Mouse (Mus musculus) forebrain, embryonic 10.5 days (tissue): ENCODE data around the gene Katnal1. TPM values are rescaled to one million over a fixed set of nuclear protein-coding genes. Genes with fewer than 3 reads are reported as not detected.

Experiments used
- DNase-seq: peaks from one replicate; pipeline ENCODE4 v3.0.0-alpha.2; 2017; ENCODE audit warnings: low spot score; ENCODE audit errors: extremely low spot score
- H3K27ac ChIP-seq: fragments of 300-500 bp; sonication (generic); 2 replicates; pipeline ENCODE4 v1.5.1; 2016; ENCODE audit warnings: mild to moderate bottlenecking
- H3K27me3 ChIP-seq: fragments of 300-500 bp; sonication (generic); 2 replicates; pipeline ENCODE4 v1.6.1; 2016; ENCODE audit warnings: mild to moderate bottlenecking; ENCODE audit not compliant: poor library complexity, severe bottlenecking
- H3K36me3 ChIP-seq: fragments of 300-500 bp; sonication (generic); replicated peaks from 2 replicates; pipeline ENCODE4 v1.6.1; 2016; ENCODE audit warnings: mild to moderate bottlenecking, moderate library complexity
- H3K4me1 ChIP-seq: fragments of 300-500 bp; sonication (generic); 2 replicates; pipeline ENCODE4 v1.6.1; 2016
- H3K4me3 ChIP-seq: fragments of 300-500 bp; sonication (generic); 2 replicates; pipeline ENCODE4 v1.5.1; 2016; ENCODE audit warnings: mild to moderate bottlenecking, moderate library complexity
- H3K9me3 ChIP-seq: fragments of 300-500 bp; sonication (generic); 2 replicates; pipeline ENCODE4 v1.6.1; 2016; ENCODE audit warnings: mild to moderate bottlenecking, moderate library complexity
- WGBS: fragments of 180-500 bp; shearing (Covaris S2); methylation state at CpG from one replicate; pipeline ENCODE4 v1.1.7; 2016; 5-methylcytosine and 5-hydroxymethylcytosine counted together
- polyA plus RNA-seq: library from polyadenylated mRNA; unstranded; fragments of >200 nt; fragmentation: Nextera tagmentation; extraction: Ambion mirVana; gene quantifications from 2 replicates; pipeline ENCODE4 v1.2.1, GENCODE M21; 2016

The Katnal1 gene
- polyA plus RNA-seq, 1 experiment from 2014 or later = 22.9 TPM

DNA sequence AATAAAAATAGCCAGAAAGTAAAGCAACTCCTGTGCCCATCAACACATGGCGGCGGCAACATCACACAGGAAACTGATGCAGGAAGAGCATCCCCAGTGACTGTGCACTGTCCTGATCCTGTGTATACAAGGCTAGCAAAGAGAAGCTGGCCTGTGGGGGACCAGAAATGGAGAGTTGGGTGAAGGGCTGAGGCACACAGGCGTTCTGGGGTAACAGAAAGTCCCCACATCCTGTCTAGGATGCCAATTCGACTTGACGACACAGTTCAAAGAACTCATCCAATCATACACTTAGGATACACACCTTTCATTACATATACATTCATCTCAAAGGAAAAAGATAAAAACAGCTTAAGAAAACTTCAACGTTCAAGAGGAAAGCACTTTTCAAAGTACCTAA, 41.1 kb downstream of the Katnal1 start:
- no peak for DNase-seq
- peaks cover 7% of the 10 kb centered on the region; the same call in 1 of the 2 replicates for H3K9me3 ChIP-seq
- no peak overlapping the region for H3K4me3 ChIP-seq
- WGBS = 91% methylated on average over 6 of the region's 6 CpGs
- peaks cover 79% of the 10 kb centered on the region for H3K36me3 ChIP-seq
- no peak overlapping the region for H3K27ac ChIP-seq
- H3K27me3 ChIP-seq = no peaks in the 10 kb centered on the region
- peaks cover 10% of the 10 kb centered on the region for H3K4me1 ChIP-seq

DNA sequence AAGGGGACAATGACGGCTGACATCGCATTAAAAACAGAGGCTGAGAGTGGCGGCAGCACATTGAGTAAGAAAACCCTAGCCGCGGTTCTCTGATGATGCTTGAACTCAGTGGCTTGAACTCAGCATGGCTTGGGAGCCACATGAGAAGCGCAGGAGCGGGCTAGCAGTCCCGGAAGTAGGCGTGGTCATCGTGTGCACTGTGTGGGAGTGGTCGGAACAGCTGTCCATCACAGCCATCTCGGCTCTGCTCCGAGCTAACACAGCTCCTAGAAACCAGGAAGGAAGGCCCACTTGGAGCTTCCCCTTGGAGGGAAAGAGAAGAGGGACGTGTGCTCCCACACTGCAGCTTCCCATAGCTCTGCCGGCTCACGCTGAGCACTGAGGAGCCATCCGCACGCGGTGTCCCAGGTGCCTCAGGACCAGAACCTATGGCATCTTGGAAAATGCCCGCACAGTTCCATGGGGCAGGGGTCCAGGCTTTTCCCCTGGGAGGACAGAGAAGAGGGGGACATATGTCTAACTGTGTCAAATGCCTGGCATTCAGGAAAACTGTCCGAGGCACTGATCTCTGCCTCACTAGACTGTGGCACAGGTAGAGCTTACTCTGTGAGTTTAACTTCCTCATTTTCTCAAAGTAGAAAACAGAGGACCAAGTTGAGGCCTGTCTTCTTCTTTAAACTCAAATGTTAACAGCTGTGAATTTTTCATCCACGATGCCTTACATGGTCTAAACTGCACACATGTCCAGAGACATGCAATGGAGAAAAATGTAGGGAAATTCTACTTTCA, 43.1 kb downstream of the Katnal1 start:
- Histone ChIP-seq H3K27me3 (no peaks in the 10 kb centered on the region), H3K4me3 (peak overlapping the region; percentile 34), H3K36me3 (peaks cover 64% of the 10 kb centered on the region), H3K4me1 (peaks cover 10% of the 10 kb centered on the region), H3K9me3 (peaks cover 7% of the 10 kb centered on the region; the same call in 1 of the 2 replicates), H3K27ac (peak overlapping the region; percentile 80)
- DNase-seq = peak; percentile 71
- 37% methylated on average over 22 of the region's 22 CpGs for WGBS

DNA sequence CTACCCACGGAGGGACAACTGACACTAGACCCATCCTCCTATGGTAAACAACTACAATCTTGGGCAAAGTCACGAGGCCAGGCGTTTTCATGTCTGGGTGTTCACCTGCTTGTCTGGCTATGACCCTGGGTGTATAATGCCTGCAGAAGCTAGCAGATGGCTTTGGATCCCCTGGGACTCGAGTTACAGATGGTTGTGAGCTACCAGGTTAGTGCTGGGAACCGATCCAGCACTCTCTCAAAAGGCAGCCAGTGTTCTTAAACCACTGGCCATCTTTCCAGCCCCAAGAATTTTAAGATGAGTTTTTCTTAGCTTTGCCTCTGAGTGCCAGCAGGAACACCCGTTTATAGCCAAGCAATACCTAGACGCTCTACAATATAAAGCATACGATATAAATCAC, 45.4 kb downstream of the Katnal1 start:
- peaks cover 10% of the 10 kb centered on the region for H3K4me1 ChIP-seq
- 88% methylated on average over 8 of the region's 8 CpGs for WGBS
- peaks cover 6% of the 10 kb centered on the region; the same call in 1 of the 2 replicates for H3K9me3 ChIP-seq
- H3K27ac ChIP-seq = no peak overlapping the region
- no peaks in the 10 kb centered on the region for H3K27me3 ChIP-seq
- peaks cover 60% of the 10 kb centered on the region for H3K36me3 ChIP-seq
- H3K4me3 ChIP-seq = no peak overlapping the region
- DNase-seq = no peak

DNA sequence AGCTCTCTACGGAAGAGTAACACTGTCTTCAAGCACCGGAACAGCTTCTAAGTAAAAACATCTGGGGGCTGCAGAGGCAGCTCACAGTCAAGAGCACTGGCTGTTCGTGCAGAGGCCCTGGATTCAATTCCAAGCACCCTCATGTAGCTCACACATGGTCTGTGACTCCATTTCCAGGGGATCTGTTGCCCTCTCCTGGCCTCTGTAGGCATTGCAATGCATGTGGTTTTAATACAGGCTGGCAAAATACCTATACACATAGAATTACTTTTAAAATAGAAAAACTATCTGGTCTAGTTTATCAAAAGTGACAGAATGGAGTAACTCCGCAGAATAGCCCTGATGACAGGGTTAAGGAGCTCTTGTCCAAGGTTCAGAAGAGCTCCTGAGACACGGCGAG, 49.9 kb downstream of the Katnal1 start:
- DNase-seq = no peak
- peaks cover 74% of the 10 kb centered on the region for H3K36me3 ChIP-seq
- WGBS = 83% methylated on average over 6 of the region's 6 CpGs
- no peak overlapping the region for H3K27ac ChIP-seq
- H3K4me3 ChIP-seq = no peak overlapping the region
- H3K9me3 ChIP-seq = peaks cover 6% of the 10 kb centered on the region; the same call in 1 of the 2 replicates
- H3K4me1 ChIP-seq = no peaks in the 10 kb centered on the region
- no peaks in the 10 kb centered on the region for H3K27me3 ChIP-seq

DNA sequence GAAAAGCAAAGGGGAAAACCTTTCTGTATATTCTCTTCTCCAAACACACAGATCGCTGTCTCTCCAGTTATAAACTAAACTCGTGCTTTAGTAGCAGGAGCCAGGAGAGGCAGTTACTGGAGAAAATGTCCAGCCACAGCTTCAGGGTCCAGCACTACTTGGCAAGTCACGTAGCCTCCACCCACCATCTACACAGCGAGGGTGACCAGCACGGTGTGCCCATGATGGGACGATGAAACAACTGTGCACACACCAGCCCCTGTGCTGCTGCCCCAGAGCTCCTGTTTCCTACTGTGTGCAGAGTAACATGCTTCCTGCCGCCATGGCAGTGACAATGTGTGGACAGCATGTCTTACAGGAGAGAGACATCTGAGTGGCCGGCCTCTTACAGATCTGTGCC, 56.0 kb downstream of the Katnal1 start:
- Histone ChIP-seq H3K4me1 (no peaks in the 10 kb centered on the region), H3K9me3 (no peaks in the 10 kb centered on the region), H3K36me3 (peaks cover 46% of the 10 kb centered on the region), H3K27ac (no peak overlapping the region), H3K27me3 (no peaks in the 10 kb centered on the region), H3K4me3 (no peak overlapping the region)
- DNase-seq = no peak
- WGBS = 94% methylated on average over 8 of the region's 8 CpGs

DNA sequence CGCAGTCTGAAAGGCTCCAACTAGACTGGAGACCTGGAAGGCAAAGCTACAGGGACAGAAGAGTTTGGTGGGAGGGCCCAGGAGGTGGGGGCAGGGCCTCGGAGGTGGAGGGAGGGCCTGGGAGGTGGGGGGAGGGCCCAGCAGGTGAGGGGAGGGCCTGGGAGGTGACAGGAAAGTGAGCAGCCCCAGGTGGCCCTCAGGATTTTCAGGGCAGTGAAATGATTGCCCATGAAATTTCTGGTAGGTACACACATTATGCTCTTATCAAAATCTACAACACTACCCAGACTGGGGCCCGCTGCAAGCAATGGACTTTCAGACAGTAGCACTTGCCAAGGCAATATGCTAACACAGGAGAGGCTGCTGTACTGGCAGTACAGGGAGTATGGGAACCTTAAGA, 59.5 kb downstream of the Katnal1 start:
- no peaks in the 10 kb centered on the region for H3K27me3 ChIP-seq
- WGBS = 42% methylated on average over 3 of the region's 3 CpGs

DNA sequence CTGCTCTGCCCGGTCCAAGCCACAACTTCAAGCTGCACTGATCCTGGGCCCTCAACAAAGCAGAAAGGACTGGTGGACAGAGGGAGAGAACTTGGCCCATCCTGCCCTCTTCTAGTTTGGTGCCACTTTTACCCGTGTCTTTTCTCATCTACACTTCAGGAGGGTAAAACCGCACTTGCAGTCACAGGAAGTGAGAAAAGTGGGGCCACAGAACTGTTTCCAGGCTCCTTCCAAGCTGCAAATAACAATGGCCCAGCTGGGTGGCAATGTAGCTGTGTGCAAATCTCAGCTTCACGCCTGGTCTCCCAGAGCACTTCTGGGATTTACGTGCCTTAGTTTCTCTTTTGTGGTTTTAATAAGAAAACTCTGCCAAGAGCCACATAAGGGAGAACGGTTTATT, 61.4 kb downstream of the Katnal1 start:
- Histone ChIP-seq H3K27me3 (no peaks in the 10 kb centered on the region), H3K36me3 (no peaks in the 10 kb centered on the region; the same call in 1 of the 2 replicates), H3K4me3 (no peak overlapping the region), H3K27ac (no peak overlapping the region), H3K4me1 (peaks cover 21% of the 10 kb centered on the region), H3K9me3 (no peaks in the 10 kb centered on the region)
- 91% methylated on average over 6 of the region's 6 CpGs for WGBS
- no peak for DNase-seq

More for the DNA sequence above, 59.5 kb downstream of the Katnal1 start:
- H3K4me3 ChIP-seq = no peak overlapping the region
- H3K9me3 ChIP-seq = no peaks in the 10 kb centered on the region
- H3K27ac ChIP-seq = no peak overlapping the region
- no peak for DNase-seq
- H3K36me3 ChIP-seq = peaks cover 14% of the 10 kb centered on the region
- peaks cover 4% of the 10 kb centered on the region for H3K4me1 ChIP-seq

DNA sequence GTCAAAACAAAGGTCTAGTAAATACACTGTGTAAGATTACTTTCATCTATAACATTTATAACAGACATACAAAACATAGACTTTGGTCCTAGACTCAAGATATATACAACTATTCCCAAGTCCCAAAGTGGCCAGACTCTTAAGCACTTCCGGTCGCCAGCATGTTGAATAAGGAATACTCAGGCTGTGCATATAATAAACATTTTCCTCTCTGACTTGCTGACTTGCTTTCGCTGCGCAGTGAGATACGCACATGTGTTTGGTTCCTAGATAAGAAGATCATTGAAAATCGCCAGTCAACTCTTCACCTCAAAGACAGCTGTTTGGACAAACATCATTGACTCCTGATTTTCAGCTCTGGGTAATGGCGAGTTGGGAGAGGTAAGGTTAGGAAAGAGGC, 61.9 kb downstream of the Katnal1 start:
- Histone ChIP-seq H3K9me3 (no peaks in the 10 kb centered on the region), H3K27ac (no peak overlapping the region), H3K27me3 (no peaks in the 10 kb centered on the region), H3K4me1 (peaks cover 26% of the 10 kb centered on the region), H3K36me3 (no peaks in the 10 kb centered on the region; the same call in 1 of the 2 replicates), H3K4me3 (no peak overlapping the region)
- no peak for DNase-seq
- WGBS = 92% methylated on average over 7 of the region's 7 CpGs

DNA sequence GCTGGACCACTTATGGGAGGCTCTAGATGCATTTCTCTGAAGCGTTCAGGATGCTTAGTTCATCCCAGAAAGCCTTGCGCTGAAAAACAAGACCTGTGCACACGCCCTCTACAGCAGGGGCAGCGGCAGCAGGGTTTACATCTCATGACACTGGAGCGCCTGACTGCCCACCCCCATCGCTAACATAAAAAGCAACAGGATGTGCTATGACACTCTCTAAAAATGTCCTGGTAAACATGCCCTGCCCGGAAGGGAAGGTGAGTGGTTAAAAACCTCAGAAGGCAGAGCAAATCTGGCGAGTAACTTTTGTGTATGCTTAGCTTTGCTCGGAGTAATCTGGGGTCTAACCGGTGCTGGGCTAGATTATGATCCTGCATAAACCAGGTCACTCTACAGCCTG, 62.5 kb downstream of the Katnal1 start:
- Histone ChIP-seq H3K27ac (no peak overlapping the region), H3K4me1 (peaks cover 32% of the 10 kb centered on the region), H3K9me3 (no peaks in the 10 kb centered on the region), H3K27me3 (no peaks in the 10 kb centered on the region), H3K36me3 (no peaks in the 10 kb centered on the region; the same call in 1 of the 2 replicates), H3K4me3 (no peak overlapping the region)
- WGBS = 85% methylated on average over 10 of the region's 10 CpGs
- DNase-seq = no peak

DNA sequence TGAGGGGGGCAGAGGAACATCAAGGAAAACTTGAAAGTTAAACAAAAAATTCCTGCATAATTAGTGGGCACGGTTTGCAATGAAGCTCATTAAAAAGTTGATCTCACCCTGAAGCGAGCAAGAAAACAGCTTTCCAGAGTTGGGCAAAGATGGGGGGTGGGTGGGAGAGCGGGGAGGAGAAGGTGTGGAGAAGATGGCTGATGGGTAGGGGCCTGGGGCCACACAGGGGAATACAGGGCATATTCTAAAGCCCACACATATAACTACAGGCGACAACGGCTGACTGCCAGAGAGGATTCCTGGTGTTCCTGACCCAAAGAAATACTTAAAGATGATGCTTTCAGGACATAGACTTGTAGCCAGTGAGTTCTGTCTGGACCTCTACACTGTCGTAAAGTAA, 65.7 kb downstream of the Katnal1 start:
- no peaks in the 10 kb centered on the region for H3K27me3 ChIP-seq
- H3K4me1 ChIP-seq = peaks cover 46% of the 10 kb centered on the region
- WGBS = 60% methylated on average over 6 of the region's 6 CpGs
- H3K4me3 ChIP-seq = no peak overlapping the region
- H3K36me3 ChIP-seq = no peaks in the 10 kb centered on the region
- no peak for DNase-seq
- H3K9me3 ChIP-seq = no peaks in the 10 kb centered on the region
- peak overlapping the region; percentile 61 for H3K27ac ChIP-seq

DNA sequence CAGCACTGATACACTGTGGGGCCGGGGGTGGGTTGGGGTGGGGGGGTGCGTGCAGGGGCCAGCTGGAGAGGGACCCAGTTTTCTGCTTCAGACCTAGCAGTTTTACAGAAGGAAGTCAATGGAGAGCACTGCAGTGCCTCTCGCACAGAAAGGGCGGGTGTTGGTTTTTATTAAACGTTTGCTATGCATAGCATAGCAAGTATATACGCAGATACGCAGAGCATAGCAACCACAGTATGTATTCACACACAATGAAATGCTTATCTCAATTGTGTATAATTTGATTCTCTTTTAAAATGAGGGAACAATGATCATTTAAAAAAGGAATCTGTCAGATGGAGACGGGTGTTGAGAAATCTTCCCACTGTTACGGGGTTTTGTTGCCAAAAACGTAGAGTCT, 66.3 kb downstream of the Katnal1 start:
- no peaks in the 10 kb centered on the region for H3K27me3 ChIP-seq
- H3K4me1 ChIP-seq = peaks cover 46% of the 10 kb centered on the region
- no peak for DNase-seq
- H3K9me3 ChIP-seq = no peaks in the 10 kb centered on the region
- H3K27ac ChIP-seq = peak overlapping the region; percentile 79; the same call in 1 of the 2 replicates
- WGBS = 80% methylated on average over 10 of the region's 10 CpGs
- no peaks in the 10 kb centered on the region for H3K36me3 ChIP-seq
- H3K4me3 ChIP-seq = no peak overlapping the region

DNA sequence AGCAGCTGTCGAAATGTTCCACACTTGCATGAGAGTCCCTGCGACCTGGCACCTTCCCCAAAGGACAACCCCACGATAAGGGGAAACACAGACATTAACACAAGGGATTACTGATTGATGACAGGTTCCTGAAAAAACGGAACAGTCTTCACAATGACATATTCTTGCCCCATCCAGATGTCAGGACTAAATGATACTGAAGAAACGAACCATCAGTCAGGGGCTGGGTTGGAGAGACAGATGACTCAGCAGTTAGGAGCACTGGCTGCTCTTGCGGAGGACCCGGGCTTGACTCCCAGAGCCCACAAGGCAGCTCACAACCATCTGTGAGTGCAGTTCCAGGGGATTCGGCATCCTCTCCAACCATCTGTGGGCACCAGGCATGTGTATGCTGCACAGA, 67.0 kb downstream of the Katnal1 start:
- H3K9me3 ChIP-seq = no peaks in the 10 kb centered on the region
- H3K27ac ChIP-seq = peak overlapping the region; percentile 79; the same call in 1 of the 2 replicates
- H3K4me1 ChIP-seq = peaks cover 46% of the 10 kb centered on the region
- WGBS = 84% methylated on average over 8 of the region's 8 CpGs
- no peaks in the 10 kb centered on the region for H3K27me3 ChIP-seq
- H3K4me3 ChIP-seq = no peak overlapping the region
- H3K36me3 ChIP-seq = no peaks in the 10 kb centered on the region
- DNase-seq = no peak

DNA sequence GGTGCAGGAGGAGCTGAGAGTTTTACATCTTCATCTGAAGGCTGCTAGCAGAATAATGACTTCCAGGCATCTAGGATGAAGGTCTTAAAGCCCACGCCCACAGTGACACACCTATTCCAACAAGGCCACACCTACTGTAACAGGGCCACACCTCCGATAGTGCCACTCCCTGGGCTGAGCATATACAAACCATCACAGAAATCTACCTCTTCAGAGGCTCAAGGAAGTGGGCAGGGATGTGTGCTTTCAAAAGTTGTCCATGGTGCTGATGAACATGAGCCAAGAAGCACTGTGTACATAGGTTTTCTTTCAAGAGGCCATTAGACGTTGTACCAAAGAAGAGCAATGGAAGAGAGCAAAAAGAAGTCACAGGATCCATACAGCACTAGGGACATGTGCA, 71.6 kb downstream of the Katnal1 start:
- no peaks in the 10 kb centered on the region for H3K36me3 ChIP-seq
- no peaks in the 10 kb centered on the region for H3K9me3 ChIP-seq
- no peak overlapping the region for H3K4me3 ChIP-seq
- H3K27ac ChIP-seq = no peak overlapping the region
- H3K4me1 ChIP-seq = peaks cover 41% of the 10 kb centered on the region
- no peaks in the 10 kb centered on the region for H3K27me3 ChIP-seq
- DNase-seq = no peak
- WGBS = 85% methylated on average over 3 of the region's 3 CpGs
